Mouse (Mus musculus) 416B (cell line): ENCODE measurements around the gene St7l.
"Not testable (repeated sequence)": the region's sequence is repeated elsewhere in the genome, so short reads cannot be mapped to it uniquely, and the experiment has no call there.

Experiments used
- DNase-seq: peaks from one replicate; pipeline ENCODE4 v3.0.0; 2011; ENCODE audit warnings: low read depth

Gene St7l

DNA sequence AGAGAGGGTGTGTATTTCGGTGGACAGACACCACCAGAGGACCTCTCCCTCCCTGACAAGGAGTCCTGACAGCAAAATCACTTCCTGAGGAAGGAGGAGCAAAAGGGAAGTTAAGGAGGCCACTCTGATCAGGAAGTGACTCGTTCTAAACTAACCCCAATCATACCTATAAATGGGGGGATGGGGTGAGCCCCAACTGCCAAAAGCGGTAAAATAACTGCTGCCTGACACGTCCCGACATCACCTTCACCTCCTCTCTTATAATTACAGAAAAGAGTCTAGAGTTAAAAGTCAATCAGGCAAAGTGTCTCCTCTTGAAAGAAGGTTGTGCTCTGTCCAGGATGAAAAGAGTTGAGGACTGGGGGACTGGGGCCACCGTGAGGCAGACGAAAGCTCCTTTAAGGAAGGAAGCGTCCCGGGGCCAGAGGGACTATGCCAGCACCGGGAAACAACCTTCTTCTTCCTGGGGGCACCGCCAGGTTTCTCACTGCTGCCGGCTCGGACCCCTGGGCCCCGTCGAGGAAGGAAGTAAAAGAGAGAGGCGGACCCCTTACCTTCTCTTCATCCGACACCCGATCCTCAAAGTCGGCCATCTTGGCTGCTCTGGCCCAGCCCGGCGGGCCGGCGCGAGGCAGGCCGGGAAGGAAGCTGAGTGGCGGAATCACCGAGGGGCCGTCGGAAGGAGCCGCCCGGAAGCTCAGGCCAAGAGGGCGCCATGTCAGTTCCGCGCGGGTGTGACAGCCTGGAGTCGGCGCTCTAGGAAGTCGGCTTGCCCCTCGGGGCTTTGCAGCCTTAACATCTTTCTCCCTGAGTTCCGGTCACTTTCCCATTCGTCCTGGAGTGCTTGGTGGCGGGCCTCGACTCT lies at the start of gene St7l, which contains the start of gene Capza1:
St7l (plus strand) TSS at position 220 of the 865 bp plus-strand sequence.
Capza1 (minus strand) TSS at position 720 of the 865 bp plus-strand sequence.
- DNase-seq: peak; percentile 91

DNA sequence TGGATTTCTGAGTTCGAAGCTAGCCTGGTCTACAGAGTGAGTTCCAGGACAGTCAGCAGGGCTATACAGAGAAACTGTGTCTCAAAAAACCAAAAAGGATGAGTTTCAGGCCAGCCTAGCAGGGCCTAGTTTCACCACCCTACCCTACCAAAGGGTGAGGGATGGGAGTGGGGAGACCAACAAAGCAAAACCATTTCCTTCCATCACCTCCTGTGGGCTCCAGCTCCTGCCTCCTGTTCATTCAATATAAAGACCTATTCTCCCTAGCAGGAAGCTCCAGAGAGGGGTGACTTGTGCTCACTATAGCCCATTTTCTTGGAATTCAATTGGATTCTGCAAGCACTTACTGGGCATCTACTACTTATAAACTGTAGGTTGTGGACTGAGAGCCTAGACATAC lies 49.1 kb upstream of the St7l start:
- peak; percentile 21 for DNase-seq

- DNase-seq: peak; percentile 45
Observed at GRCm38 (mm10) chr3:104815346-104815745, 48.5 kb upstream of the St7l start.

GRCm38 (mm10) chr3:104816130-104816529 lies 47.7 kb upstream of the St7l start:
- DNase-seq: peak; percentile 57

GRCm38 (mm10) chr3:104817481-104817990 lies 46.3 kb upstream of the St7l start:
- DNase-seq: peak; percentile 46

- DNase-seq: peak; percentile 93
Observed at GRCm38 (mm10) chr3:104817991-104818748, 45.6 kb upstream of the St7l start, which contains the start of gene Mov10. Mov10 (minus strand) TSS chr3:104818563.

GRCm38 (mm10) chr3:104818749-104819134 lies 45.1 kb upstream of the St7l start:
- DNase-seq: no peak

GRCm38 (mm10) chr3:104820426-104820825 lies 43.4 kb upstream of the St7l start:
- DNase-seq: no peak

DNA sequence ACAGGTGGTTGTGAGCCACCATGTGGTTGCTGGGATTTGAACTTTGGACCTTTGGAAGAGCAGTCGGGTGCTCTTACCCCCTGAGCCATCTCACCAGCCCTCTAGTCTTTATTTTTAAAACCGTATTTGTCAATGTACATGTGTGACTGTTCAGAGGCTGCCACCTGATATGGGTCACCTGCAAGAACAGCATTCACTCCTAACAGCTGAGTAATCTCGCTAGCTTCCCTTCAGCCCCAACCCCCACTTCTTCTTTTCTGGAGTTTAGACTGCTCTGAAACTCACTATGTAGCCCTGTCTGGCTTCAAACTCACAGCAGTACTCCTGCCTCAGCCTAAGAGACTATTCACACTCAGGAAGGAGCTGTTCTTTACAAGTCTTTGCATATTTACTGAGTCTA lies 41.4 kb upstream of the St7l start:
- no peak for DNase-seq

- peak; percentile 29 for DNase-seq
Observed at GRCm38 (mm10) chr3:104835797-104836196, 28.0 kb upstream of the St7l start.

GRCm38 (mm10) chr3:104841049-104841448 lies 22.8 kb upstream of the St7l start:
- no peak for DNase-seq

- DNase-seq: no peak
Observed at GRCm38 (mm10) chr3:104846601-104847000, 17.2 kb upstream of the St7l start.

DNA sequence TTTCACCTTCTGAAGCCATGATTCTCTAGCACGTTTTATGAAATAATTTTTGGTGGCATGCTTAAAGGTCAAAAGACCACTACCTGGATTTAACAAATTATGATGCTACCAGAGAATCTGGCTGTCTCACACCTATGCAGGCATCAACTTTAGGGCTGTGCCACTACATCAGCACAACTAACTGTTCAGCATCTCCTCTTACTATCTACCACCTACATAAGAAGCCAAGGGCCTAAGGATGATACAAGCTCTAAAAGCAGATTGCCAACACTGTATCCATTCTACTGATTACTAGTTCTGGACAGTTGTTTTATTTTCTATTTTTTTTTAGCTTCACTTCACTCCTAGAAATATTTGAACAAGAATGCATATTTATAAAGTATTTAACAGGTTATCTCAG lies 9.3 kb upstream of the St7l start:
- DNase-seq: no peak

DNA sequence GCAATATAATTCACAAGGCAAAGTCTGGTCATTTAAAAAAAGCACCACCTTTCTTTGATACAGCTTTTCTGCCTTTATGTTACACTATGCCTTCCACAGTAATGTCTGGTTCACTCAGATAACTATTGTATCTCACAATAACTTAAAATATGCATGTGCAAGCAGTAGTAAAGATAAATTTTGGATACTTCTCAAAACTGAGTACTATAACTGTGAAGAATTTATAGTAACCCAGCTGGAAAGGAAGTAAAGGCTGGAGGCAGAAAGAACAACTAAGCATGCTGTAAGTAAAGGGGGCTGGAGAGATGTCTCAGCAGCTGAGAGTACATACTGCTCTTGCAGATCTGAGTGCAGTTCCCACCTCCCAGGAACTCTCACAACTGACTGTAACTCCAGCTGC lies 8.9 kb upstream of the St7l start:
- no peak for DNase-seq

GRCm38 (mm10) chr3:104856106-104856505 lies 7.7 kb upstream of the St7l start:
- DNase-seq: peak; percentile 22

DNA sequence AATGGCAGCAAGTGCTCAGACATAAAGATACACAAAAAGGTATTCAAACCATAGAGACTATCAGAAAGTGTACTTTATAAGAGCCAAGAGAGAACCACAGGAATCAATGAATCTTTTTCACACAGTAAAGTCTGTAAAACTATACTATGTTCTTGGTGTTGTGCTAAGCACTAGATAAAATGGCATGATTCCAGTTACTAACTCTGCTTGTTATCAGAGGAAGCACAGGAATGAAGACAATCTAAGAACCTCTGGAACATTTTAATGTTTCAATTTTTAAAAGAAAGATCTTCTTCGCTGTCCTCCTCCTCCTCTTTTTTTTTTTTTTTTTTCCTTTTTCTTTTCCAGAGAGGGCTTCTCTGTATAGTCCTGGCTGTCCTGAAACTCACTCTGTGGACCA lies 5.2 kb upstream of the St7l start:
- DNase-seq: no peak

- DNase-seq: peak; percentile 63
Observed at GRCm38 (mm10) chr3:104864651-104865340, 991 bp downstream of the St7l start.

GRCm38 (mm10) chr3:104865341-104865788 lies 1.6 kb downstream of the St7l start:
- DNase-seq: peak; percentile 77

DNA sequence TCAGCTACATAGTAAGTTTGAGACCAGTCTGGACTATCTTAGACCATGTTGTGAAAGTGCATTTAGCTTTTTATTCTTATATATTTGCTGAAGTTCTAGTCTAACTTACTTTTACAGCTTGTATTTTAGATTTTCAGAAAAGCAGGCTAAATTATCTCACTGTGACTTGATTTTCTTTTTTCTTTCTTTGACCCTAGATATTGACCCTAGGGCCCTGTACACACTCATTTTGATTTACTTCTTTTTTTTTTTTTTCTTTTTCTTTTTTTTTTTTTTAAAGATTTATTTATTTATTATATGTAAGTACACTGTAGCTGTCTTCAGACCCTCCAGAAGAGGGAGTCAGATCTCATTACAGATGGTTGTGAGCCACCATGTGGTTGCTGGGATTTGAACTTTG lies 2.9 kb downstream of the St7l start:
- not testable (repeated sequence) for DNase-seq

DNA sequence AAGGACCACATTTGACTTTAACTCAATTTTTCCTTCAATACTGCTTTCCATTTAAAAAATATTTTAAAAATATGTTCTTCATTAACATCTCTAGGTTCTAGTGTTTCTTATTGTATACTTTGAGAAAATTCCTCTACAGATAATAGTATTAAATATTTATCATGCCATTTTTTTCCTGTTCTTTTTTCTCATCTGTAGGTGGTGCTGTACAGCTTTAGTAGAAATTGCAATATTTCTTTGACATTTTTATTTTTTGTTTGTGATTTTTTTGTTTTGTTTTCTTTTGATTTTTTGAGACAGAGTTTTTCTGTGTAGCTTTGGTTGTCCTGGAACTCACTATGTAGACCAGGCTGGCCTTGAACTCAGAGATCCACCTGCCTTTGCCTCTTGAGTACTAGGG lies 5.8 kb downstream of the St7l start:
- peak; percentile 22 for DNase-seq

GRCm38 (mm10) chr3:104888585-104888984 lies 24.8 kb downstream of the St7l start:
- DNase-seq: no peak

DNA sequence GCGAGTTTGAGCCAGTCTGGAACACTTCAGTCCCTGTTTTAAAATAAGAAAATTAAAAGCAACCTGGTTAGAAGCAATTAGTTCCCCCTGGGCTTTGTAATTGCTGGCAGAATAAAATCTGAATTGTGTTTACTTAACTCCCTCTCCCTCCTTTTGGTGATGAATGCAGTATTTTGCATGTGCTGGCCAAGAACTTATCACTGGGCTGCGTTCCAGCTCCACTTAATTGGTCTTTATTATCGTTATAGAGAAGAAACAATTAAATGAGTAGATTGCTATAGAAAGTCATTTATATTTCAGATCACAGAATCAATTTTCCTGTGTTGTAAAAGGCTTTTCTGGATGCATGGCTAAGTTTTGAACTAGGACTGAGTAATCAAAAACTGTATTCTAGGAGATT lies 32.3 kb downstream of the St7l start:
- DNase-seq: no peak
